Mouse (Mus musculus) kidney, adult 2 months (tissue): ENCODE results near the gene Slc26a10.

Experiments
- CTCF ChIP-seq: fragments of 200-500 bp; conservative IDR thresholded peaks from 2 replicates; pipeline ENCODE4 v1.5.1; 2011; ENCODE audit warnings: low read depth, mild to moderate bottlenecking, control low read depth, low read length, moderate library complexity, mixed read lengths; ENCODE audit not compliant: insufficient read depth, insufficient read length
- POLR2A ChIP-seq: fragments of 200-500 bp; IDR thresholded peaks from one replicate; pipeline ENCODE4 v1.6.1; 2011; ENCODE audit warnings: low read depth, low read length, control low read depth

DNA sequence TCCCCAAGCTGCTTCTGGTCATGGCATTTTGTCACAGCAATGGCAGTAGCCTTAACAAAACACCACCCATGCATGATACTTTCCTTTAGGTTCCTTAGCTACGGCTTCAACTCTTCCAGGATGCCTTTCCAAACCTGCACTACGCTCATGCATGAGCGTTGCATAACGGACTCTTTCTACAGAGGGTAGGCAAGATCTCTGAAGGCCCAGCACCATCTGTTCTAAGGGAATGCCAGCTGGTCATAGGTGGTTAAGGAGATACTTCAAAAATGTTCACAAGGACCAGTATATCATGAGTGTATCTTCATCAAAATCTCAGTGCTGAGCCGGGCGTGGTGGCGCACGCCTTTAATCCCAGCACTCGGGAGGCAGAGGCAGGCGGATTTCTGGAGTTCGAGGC is 36.0 kb upstream of the Slc26a10 start:
- TF ChIP-seq POLR2A (no peak), CTCF (no peak)
